Mouse (Mus musculus): ENCODE measurements around the gene Phf11c. TPM values are rescaled to one million over a fixed set of nuclear protein-coding genes. Genes with fewer than 3 reads are reported as not detected.

Phf11c gene
- 0.16 and 0.43 TPM in 2 replicates for polyA plus RNA-seq (2012; ENCODE audit: low replicate concordance)

DNA sequence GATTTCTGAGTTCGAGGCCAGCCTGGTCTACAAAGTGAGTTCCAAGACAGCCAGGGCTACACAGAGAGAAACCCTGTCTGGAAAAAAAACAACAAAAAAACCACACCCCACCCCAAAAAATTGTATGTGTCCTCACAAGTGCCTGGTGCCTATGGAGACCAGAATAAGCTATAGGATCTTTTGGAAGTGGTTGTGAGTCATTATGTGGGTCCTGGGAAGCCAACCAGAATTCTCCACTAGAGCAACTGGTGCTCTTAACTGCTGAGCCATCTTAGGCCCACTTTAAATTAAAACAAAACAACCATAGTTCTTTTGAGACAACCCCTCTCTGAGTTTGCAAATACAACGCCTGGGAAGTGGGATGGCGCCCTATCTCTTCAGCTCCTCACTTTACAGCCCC is at the start of gene Phf11c:
Gene Phf11c, minus strand, starts transcription at position 101 of the 400 bp plus-strand sequence.

DNA sequence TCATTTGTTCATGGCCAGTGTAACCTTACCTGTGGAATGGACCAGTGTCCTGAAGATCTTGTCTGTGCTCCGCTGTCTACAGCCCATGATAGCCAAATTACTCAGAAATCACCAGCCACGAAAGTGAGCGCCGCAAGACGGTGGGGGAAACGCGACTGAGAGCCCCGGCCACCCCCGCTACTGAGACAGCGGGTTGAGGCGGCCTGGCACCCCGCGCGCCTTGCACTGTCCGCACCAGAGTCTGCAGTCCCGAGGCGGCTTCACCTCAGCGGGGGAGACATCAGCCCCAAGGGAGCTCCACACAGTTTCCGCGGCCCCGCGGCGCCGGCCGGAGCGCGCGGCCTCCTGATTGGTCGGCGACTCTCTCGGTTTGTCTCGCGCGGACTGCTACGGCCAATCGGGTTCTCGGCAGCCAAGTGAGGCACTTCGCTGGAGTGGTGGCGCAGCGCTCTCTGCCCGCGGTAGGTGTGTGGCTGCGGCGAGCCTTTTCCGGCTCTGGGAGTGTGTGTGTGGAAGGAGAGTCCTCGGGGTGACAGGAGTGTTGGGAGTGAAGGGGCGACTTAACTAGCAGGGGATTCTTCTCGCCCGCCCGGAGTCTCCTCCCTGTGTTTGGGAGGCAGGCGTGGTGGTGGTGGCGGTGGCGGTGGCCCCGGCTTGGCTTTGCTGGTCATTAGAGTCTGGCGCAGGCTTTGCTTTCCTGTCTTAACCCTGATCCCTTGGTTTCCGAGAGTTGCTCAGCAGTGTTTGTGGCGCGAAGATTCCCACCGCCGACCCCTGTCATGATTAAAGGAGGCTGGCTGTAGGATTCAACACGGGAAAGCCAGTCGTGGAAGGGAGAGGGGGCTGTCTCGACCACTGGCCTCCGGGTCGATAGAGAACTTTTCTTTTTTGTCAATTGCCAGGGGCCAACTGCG is 45.6 kb upstream of the Phf11c start, which contains the start of the genes Setdb2 and Cab39l:
Gene Setdb2, minus strand, starts transcription at position 327 of the 914 bp plus-strand sequence.
Gene Cab39l, plus strand, starts transcription at position 415 of the 914 bp plus-strand sequence.

DNA sequence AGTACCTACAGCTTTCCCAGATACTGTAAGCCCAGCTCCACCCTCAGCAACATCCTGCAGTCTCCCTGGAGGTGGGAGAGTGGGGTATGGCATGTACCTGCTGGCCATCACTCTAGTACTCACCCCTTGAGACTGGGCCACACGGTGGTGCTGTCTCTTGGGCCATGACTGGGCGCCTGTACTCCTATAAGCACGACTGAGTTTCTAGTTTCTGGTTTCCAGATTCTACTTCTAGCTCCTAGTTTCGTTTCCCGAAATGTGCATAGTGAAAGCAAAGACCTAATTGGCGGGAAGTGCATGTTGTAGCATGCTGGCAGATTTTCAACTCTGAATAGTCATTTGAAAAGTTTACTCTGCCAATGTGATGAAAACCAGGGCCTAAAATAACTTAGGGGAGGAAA is 29.9 kb downstream of the Phf11c start, which contains the start of gene Phf11d:
Gene Phf11d, minus strand, starts transcription at position 227 of the 401 bp plus-strand sequence.

GRCm38 (mm10) chr14:59341189-59341588 is 54.0 kb downstream of the Phf11c start, which contains the start of gene Phf11b:
Gene Phf11b (minus strand): TSS chr14:59341351.

Other genes with a start within 250 kb of the Phf11c start
- not detected in 2 replicates for gene Gm5142, start 216.6 kb downstream of the Phf11c start, polyA plus RNA-seq (2012; ENCODE audit: low replicate concordance)
- gene Rcbtb1, start 194.2 kb downstream of the Phf11c start, polyA plus RNA-seq (2012; ENCODE audit: low replicate concordance), result 13.3 and 17.4 TPM in 2 replicates
- gene Gm6904, start 135.2 kb downstream of the Phf11c start, polyA plus RNA-seq (2012; ENCODE audit: low replicate concordance), result 0.19 TPM in 1 of 2 replicates, not detected in the other
- 0.82 and 0.83 TPM in 2 replicates for gene Phf11a, start 97.9 kb downstream of the Phf11c start, polyA plus RNA-seq (2012; ENCODE audit: low replicate concordance)
- gene Phf11b, start 54.0 kb downstream of the Phf11c start, polyA plus RNA-seq (2012; ENCODE audit: low replicate concordance), result 2.6 and 5.3 TPM in 2 replicates
- 0.56 and 0.90 TPM in 2 replicates for gene Phf11d, start 29.9 kb downstream of the Phf11c start, polyA plus RNA-seq (2012; ENCODE audit: low replicate concordance)
- gene Setdb2, start 45.5 kb upstream of the Phf11c start, polyA plus RNA-seq (2012; ENCODE audit: low replicate concordance), result 11.1 and 21.4 TPM in 2 replicates
- gene Cab39l, start 45.6 kb upstream of the Phf11c start, polyA plus RNA-seq (2012; ENCODE audit: low replicate concordance), result 1.9 and 2.8 TPM in 2 replicates
- 24.0 and 35.2 TPM in 2 replicates for gene Cdadc1, start 202.6 kb upstream of the Phf11c start, polyA plus RNA-seq (2012; ENCODE audit: low replicate concordance)
- 0.11 and 0.28 TPM in 2 replicates for gene Shisa2, start 229.9 kb upstream of the Phf11c start, polyA plus RNA-seq (2012; ENCODE audit: low replicate concordance)